Mouse (Mus musculus): ENCODE measurements around the gene Nbea. TPM values are rescaled to one million over a fixed set of nuclear protein-coding genes. Genes with fewer than 3 reads are reported as not detected.

The Nbea gene
- total RNA-seq, 1 experiment from 2014 or later, result 4.3 TPM

DNA sequence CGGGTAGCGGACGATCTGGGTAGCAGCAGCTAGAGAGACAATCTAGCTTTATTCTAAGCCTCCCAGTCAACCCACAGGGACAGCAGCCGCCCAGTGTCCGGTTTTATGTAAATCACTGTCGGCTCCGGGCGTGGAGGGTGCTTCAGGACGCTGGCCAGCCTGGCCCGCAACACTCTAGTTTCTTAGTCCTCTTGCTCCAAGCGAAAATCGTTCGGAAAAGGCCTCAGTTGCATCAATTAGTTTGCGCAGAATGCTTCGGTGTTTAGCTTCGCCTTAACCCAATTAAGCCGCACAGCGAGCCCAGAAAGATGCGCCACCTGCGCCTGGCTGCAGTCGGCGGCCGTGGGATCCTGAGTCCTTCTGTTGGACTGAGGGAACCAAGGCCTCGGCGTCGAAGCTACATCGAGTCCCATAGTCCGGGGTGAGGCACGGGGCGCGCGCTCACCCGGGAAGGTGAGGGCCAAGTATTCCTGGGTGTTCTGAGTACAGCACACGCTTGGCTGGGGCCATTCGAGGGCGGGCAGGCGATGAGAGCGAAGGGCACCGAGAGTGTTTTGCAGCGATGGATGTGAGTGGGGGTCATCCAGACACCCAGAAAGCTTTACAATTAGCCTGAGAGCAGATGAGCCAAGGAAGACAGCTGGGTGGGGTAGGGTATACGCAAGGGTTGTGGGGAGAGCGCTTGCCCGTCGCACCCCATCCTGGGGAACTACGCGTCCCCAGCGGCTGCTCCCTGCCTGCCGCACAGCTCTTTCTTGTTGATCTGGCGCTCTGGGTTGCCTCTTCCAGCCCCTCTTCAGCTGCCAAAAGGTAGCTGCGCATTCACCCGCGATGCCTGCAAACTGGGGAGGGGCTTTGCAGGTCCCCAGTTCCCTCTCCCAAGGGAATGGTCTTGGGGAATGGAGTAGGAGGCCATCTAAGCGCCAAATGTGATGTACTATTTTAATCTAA lies 403.1 kb downstream of the Nbea start:
- peak; percentile 18 to 24; a peak in 1 of 4 replicates for ATAC-seq (replicated peaks in 1 of 2; ENCODE audit: insufficient read depth in 1 of 2, low FRiP score in 2 of 2, low TSS enrichment in 1 of 2, low read depth in 1 of 2, poor library complexity in 2 of 2, severe bottlenecking in 2 of 2)

DNA sequence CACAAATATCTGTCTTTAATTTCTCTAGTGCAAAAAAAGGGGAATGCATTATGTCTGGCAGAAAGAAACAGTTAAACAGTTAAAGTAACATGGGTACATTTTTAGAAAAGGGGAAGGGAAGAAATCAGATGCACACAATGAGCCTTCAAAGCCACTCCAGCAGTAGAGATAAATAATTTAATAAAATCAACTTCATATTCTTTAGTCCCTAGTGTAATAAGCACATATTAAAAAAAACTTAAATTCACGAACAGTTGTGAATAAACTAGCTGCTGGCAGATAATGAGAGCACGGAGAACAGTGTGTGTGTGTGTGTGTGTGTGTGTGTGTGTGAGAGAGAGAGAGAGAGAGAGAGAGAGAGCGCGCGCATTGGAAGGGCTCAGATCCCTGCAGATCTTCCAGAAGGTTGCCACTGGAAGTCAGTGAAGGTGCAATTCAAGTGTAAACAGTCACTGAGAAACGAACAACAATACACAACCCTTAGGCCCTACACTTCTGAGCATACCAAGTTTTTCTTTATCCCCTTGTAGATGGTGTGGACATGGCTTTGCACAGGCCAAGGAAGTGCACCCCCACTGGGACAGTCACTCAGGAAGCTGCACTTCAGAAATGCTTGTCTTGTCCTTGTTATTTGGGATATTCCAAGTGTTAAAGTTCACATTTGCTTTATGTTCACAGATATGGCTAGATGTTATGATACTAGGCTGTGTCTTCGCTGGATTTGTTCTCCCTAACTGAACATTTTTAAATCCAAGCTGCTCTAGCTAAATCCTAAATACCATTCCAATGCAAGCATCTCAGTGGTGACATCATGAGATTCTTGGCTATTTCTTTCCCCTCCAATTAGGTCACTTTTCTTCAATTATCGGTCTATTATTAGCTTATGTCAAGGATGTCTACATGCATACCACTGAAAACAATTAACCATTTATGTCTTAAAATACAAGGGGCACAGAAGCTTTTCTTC lies 404.5 kb downstream of the Nbea start:
- ATAC-seq (replicated peaks in 1 of 2; ENCODE audit: insufficient read depth in 1 of 2, low FRiP score in 2 of 2, low TSS enrichment in 1 of 2, low read depth in 1 of 2, poor library complexity in 2 of 2, severe bottlenecking in 2 of 2), result no peak

- ATAC-seq (replicated peaks in 1 of 2; ENCODE audit: insufficient read depth in 1 of 2, low FRiP score in 2 of 2, low TSS enrichment in 1 of 2, low read depth in 1 of 2, poor library complexity in 2 of 2, severe bottlenecking in 2 of 2), result no peak
Observed at GRCm38 (mm10) chr3:55777501-55777900, 406.0 kb downstream of the Nbea start.

DNA sequence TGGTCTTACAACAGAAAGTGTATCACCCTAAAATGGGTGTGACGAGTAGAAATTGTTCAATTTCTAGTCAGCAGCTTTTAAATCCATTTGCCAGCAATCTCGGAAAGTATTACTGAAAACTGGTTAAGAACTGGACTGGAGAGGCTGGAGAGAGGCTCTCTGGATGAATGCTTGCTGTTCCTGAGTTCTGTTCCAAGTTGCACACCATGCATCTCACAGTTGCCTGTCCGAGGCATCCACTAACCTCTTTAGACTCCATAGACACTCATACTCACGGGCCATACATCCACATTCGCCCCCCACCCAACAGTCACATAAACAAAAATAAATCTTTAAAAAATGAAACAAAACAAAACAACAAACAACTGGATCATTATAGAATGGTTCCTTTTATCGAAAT lies 407.7 kb downstream of the Nbea start:
- ATAC-seq (replicated peaks in 1 of 2; ENCODE audit: insufficient read depth in 1 of 2, low FRiP score in 2 of 2, low TSS enrichment in 1 of 2, low read depth in 1 of 2, poor library complexity in 2 of 2, severe bottlenecking in 2 of 2), result no peak

- no peak for ATAC-seq (replicated peaks in 1 of 2; ENCODE audit: insufficient read depth in 1 of 2, low FRiP score in 2 of 2, low TSS enrichment in 1 of 2, low read depth in 1 of 2, poor library complexity in 2 of 2, severe bottlenecking in 2 of 2)
Observed at GRCm38 (mm10) chr3:55775245-55775644, 408.3 kb downstream of the Nbea start.

GRCm38 (mm10) chr3:55774203-55774602 lies 409.3 kb downstream of the Nbea start:
- no peak for ATAC-seq (replicated peaks in 1 of 2; ENCODE audit: insufficient read depth in 1 of 2, low FRiP score in 2 of 2, low TSS enrichment in 1 of 2, low read depth in 1 of 2, poor library complexity in 2 of 2, severe bottlenecking in 2 of 2)

DNA sequence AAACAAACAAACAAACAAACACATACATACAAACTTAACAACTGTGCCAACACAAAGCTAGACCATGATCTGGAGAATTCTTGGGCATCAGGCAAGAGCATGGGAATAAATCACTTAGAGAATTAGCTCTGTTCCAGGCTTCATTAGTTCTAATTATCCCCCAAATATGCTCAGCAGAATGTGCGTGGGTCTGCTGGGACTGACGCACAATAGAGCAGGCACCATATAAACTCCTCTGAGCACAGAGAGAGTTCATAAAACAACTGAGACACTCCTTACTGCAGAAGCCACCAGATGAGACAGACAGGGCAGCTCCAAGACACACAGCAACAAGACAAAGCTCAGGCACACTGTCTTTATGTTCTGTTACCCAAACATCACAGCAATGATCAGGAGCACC lies 414.2 kb downstream of the Nbea start:
- ATAC-seq (replicated peaks in 1 of 2; ENCODE audit: insufficient read depth in 1 of 2, low FRiP score in 2 of 2, low TSS enrichment in 1 of 2, low read depth in 1 of 2, poor library complexity in 2 of 2, severe bottlenecking in 2 of 2), result no peak

DNA sequence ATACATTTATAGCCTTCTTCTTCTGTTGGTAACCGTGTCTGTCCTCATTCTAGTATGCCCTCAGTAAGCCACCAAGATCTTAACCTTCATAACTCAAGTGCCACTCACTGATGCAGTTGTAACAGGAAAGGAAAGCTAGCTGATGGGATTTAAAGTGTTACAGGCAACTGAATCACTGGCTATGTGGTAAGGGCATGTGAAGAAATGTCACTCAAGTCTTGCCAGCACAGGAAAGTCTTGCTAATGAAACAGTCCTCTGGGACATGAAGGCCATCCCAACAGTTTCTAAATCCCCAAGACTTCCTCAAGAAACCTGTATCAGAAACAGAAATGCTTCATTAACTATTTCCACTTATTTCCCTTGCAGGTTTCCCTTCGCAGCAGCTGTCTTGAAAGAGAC lies 414.8 kb downstream of the Nbea start:
- ATAC-seq (replicated peaks in 1 of 2; ENCODE audit: insufficient read depth in 1 of 2, low FRiP score in 2 of 2, low TSS enrichment in 1 of 2, low read depth in 1 of 2, poor library complexity in 2 of 2, severe bottlenecking in 2 of 2), result no peak

DNA sequence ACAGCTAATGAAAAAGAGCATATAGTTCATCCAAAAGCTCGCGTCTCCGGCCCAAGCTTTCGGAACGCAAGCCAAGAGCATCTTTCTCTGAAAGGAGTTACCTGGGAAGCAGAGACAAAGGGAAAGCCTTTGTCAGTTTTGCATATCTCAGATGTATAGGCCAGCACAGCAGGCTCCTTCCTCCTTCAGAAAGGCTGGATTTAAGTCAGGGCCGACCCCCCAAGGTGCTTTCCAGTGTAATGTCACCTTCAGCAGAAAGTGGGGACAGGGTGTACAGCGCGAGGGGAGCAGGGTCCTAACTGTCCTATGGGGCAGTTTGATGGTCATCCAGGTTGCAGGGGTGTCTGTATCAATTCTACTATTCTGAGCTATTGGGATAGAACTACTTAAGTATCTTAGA lies 419.9 kb downstream of the Nbea start:
- no peak for ATAC-seq (replicated peaks in 1 of 2; ENCODE audit: insufficient read depth in 1 of 2, low FRiP score in 2 of 2, low TSS enrichment in 1 of 2, low read depth in 1 of 2, poor library complexity in 2 of 2, severe bottlenecking in 2 of 2)

DNA sequence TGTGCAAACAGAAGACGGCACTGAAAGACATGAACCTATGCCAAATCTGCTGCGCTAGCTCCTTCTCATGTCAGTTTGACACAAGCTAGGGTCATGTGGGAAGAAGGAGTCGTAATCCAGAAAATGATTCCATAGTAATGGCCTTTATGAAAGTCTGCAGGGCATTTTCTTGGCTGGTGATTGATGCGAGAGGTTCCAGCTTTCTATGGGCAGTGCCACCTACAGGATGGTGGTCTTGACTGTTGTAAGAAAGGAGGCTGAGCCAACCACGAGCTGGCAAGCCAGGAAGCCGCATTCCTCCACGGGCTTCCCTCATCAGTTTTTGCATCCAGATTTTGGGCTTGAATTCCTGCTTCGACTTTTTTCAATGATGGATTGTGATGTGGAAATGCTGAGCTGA lies 425.2 kb downstream of the Nbea start:
- peak; percentile 53 to 68; a peak in 2 of 4 replicates for ATAC-seq (replicated peaks in 1 of 2; ENCODE audit: insufficient read depth in 1 of 2, low FRiP score in 2 of 2, low TSS enrichment in 1 of 2, low read depth in 1 of 2, poor library complexity in 2 of 2, severe bottlenecking in 2 of 2)

DNA sequence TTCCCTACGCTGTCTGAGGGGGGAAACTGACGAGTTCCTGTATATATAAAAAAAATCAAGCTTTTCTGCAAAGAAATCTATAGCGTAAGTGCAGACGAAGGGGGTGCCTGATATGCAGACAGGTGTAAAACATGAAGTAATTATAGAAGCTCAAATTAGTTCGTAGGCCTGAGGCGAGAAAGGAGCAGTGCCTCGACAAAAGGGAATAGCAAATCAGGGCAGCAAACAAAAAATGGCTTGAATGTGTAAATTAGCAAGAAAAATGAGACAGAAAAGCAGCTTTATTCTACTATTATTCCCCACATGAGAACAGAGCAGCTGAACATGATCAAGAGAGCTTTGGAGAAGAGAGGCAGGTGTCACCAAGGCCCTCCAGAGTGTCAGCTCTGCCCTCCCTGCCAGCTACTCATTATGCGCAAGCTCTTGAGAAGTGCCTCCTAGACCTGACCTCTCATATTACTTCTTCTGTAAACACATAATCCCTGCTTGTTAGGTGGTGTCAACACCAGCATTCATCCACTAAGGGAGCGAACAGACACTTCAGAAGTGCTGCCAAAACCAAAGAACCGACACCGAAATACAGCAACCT lies 426.8 kb downstream of the Nbea start:
- no peak for ATAC-seq (replicated peaks in 1 of 2; ENCODE audit: insufficient read depth in 1 of 2, low FRiP score in 2 of 2, low TSS enrichment in 1 of 2, low read depth in 1 of 2, poor library complexity in 2 of 2, severe bottlenecking in 2 of 2)

GRCm38 (mm10) chr3:55755805-55756601 lies 427.5 kb downstream of the Nbea start:
- no peak for ATAC-seq (replicated peaks in 1 of 2; ENCODE audit: insufficient read depth in 1 of 2, low FRiP score in 2 of 2, low TSS enrichment in 1 of 2, low read depth in 1 of 2, poor library complexity in 2 of 2, severe bottlenecking in 2 of 2)

DNA sequence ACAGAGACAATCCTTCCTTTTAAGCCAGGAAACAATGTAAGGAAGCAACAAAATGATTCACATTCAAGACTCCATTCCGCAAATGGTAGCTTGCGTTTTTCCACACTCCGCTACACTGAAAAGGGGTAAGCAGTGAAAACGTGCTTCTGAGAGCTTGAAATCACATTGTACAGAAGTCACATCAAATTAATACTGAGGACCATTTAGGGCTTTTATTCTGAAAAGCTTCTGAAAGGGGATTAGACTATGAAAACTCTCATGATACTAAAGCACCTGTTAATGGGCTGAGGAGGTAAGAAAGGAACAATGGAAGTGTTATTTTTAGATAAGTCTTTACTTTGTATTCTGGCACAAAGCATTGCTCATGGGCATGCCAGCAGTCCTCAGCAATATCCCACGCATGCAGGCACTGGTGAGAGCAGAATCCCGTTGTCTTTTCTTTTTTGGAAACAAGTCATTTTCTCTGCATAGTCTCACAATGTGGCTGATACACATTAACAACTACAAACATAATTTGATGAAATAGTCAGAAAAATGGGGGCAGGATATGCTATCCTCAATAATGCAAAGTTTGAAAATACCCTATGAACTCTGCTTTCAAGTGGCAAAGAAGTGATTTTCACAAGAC lies 428.4 kb downstream of the Nbea start:
- no peak for ATAC-seq (replicated peaks in 1 of 2; ENCODE audit: insufficient read depth in 1 of 2, low FRiP score in 2 of 2, low TSS enrichment in 1 of 2, low read depth in 1 of 2, poor library complexity in 2 of 2, severe bottlenecking in 2 of 2)

DNA sequence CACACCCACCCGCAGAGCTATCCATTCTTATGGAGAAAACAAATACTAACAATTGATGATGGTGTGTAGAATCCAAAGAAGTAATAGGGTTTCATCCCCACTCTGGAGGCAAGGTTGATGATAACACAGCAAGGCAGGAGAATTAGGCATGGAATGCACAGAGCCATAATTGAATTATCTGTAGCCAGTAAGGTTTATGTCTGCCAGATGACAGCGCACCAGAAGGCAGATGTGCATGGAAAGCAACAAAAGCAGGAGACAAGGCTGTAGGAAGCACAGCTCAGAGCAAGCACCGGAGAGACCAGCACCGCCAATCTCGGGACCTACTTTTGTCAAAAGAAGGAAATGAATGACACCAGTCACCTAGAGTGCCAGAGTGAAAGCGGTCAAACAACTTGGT lies 429.6 kb downstream of the Nbea start:
- ATAC-seq (replicated peaks in 1 of 2; ENCODE audit: insufficient read depth in 1 of 2, low FRiP score in 2 of 2, low TSS enrichment in 1 of 2, low read depth in 1 of 2, poor library complexity in 2 of 2, severe bottlenecking in 2 of 2), result no peak

DNA sequence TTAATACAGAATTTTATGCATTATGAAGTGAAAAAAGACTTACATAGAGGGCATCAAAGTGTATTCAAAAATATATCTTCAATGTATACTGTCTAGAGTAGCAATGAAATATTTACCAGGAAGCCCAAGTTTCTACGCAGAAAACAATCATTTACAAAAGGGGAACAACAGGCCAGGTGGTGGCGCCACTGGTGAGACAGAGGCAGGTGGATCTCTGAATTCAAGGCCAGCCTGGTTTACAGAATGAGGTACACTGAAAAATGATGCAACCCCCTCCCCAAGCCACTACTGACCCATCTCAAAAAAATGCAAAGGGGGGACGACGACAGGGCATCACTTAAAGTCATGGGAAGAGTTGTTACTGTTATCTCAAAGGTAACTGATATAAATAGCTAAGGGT lies 430.9 kb downstream of the Nbea start:
- no peak for ATAC-seq (replicated peaks in 1 of 2; ENCODE audit: insufficient read depth in 1 of 2, low FRiP score in 2 of 2, low TSS enrichment in 1 of 2, low read depth in 1 of 2, poor library complexity in 2 of 2, severe bottlenecking in 2 of 2)

DNA sequence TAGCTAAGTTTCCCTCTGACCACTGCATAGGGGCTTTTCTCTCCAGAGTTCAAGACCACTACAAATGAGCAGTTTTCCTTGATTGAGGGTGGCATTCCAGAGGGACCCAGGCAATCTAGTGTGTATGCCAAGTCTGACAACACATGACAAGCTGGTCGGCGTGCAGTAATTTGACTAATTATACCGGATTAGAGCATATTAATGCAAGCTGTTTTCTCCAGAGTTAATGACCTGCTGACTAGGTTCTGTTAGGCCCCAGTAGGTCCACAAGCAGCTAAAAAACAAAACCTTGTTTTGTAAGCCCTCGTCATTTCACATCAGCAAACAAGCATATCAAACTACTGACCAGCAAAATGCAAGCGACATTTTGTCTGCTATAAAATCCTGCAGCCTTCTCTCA lies 432.1 kb downstream of the Nbea start:
- ATAC-seq (replicated peaks in 1 of 2; ENCODE audit: insufficient read depth in 1 of 2, low FRiP score in 2 of 2, low TSS enrichment in 1 of 2, low read depth in 1 of 2, poor library complexity in 2 of 2, severe bottlenecking in 2 of 2), result no peak

Data from hematopoietic stem cell, adult 5-6 weeks (primary cell).